ENCODE assay signal across 8 mouse cellular contexts in the genomic region with DNA sequence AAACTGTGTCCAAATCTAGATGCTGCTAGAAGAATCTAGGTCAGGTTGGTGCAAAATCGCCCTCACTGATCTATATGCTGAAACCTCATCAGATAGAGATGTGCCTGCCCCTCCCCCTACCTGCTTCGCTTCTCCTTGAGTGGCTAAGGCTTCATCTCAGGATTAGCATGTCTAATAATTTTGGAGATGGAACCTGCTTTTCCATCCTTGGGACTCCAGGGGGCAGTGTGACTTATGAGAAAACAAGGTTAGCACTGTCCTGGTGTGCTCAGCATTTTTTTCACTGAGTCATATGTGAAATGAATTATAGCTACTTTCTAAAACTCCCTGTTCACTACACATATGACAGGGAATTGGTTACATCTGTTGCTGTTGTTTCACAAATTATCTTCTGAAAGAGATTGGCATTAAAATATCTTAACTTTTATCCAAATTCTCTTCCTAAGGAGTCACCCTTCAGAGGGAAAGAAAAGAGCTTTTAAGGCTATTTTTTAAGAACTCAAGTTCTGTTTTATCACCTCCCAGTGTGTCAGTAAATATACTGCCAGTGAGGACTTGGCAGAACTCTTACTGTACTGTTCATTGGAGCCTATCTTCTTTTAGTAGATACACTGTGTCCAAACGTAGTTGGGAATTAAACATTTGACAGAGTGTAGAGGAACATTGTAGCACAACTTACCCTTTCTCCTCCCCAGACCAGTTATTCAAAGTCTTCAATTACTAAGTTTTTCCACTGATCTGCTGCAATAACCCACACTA.
A peak's percentile ranks its signal among the peaks of the same experiment; 100 is the strongest.
DNase-seq lines count a peak whose midpoint lies in the region; ATAC-seq lines count a peak whose summit lies in the region.

No protein-coding gene starts in this region.

- H3K27ac ChIP-seq in heart, embryonic 10.5 days, result no peak overlapping the region
- H3K27ac ChIP-seq in forebrain, embryonic 15.5 days (replicated peaks), result no peak overlapping the region
- H3K27ac ChIP-seq in hindbrain, embryonic 13.5 days, result no peak overlapping the region

- H3K36me3 ChIP-seq in heart, embryonic 10.5 days, result no peaks in the 10 kb centered on the region
- H3K36me3 ChIP-seq in forebrain, embryonic 15.5 days, result no peaks in the 10 kb centered on the region
- H3K36me3 ChIP-seq in hindbrain, embryonic 13.5 days, result no peaks in the 10 kb centered on the region

- H3K9ac ChIP-seq in forebrain, embryonic 15.5 days (replicated peaks), result no peak overlapping the region
- H3K9ac ChIP-seq in hindbrain, embryonic 13.5 days, result no peak overlapping the region

- H3K27me3 ChIP-seq in heart, embryonic 10.5 days (ENCODE audit: insufficient read depth, poor library complexity, severe bottlenecking), result no peaks in the 10 kb centered on the region
- H3K27me3 ChIP-seq in forebrain, embryonic 15.5 days, result no peaks in the 10 kb centered on the region
- no peaks in the 10 kb centered on the region for H3K27me3 ChIP-seq in hindbrain, embryonic 13.5 days

- peak; percentile 43 for ATAC-seq in forebrain, embryonic 15.5 days (replicated peaks)
- peak; percentile 68; the same call in 1 of the 2 replicates for ATAC-seq in hindbrain, embryonic 13.5 days (ENCODE audit: low FRiP score)

- no peaks in the 10 kb centered on the region for H3K4me1 ChIP-seq in heart, embryonic 10.5 days
- no peaks in the 10 kb centered on the region for H3K4me1 ChIP-seq in forebrain, embryonic 15.5 days
- H3K4me1 ChIP-seq in hindbrain, embryonic 13.5 days (replicated peaks), result peaks cover 3% of the 10 kb centered on the region; the same call in 1 of the 2 replicates

- H3K4me2 ChIP-seq in forebrain, embryonic 15.5 days (replicated peaks), result no peak overlapping the region
- no peak overlapping the region for H3K4me2 ChIP-seq in hindbrain, embryonic 13.5 days

- peak; percentile 92 for DNase-seq in heart, adult 11 months
- DNase-seq in heart, embryonic 10.5 days (ENCODE audit: low spot score), result no peak
- peak; percentile 9 for DNase-seq in c-Kit-positive CD71-negative TER-119-negative erythroid progenitor cells, embryonic 14.5 days (ENCODE audit: low read depth)
- DNase-seq in layer of hippocampus, adult 8-10 months (ENCODE audit: low spot score in 2 of 2), result peak; percentile 37 to 57
- peak; percentile 37 for DNase-seq in lung, postnatal 14 days
- peak; percentile 49 for DNase-seq in testis, postnatal 10 days (ENCODE audit: low spot score)

- no peaks in the 10 kb centered on the region for H3K9me3 ChIP-seq in heart, embryonic 10.5 days
- H3K9me3 ChIP-seq in forebrain, embryonic 15.5 days, result no peaks in the 10 kb centered on the region
- no peaks in the 10 kb centered on the region for H3K9me3 ChIP-seq in hindbrain, embryonic 13.5 days

- WGBS in heart, embryonic 10.5 days, result 51% methylated on average over 3 of the region's 3 CpGs
- WGBS in forebrain, embryonic 15.5 days, result 38% methylated on average over 3 of the region's 3 CpGs
- WGBS in hindbrain, embryonic 13.5 days, result 57% methylated on average over 3 of the region's 3 CpGs

- H3K4me3 ChIP-seq in heart, embryonic 10.5 days, result no peak overlapping the region
- H3K4me3 ChIP-seq in forebrain, embryonic 15.5 days, result no peak overlapping the region
- H3K4me3 ChIP-seq in hindbrain, embryonic 13.5 days, result no peak overlapping the region
